Mouse (Mus musculus) spleen, adult 10 weeks (tissue): Measurements from ENCODE around the gene Cbln3. TPM values are rescaled to one million over a fixed set of nuclear protein-coding genes. Genes with fewer than 3 reads are reported as not detected.

ENCODE experiments used
- polyA plus RNA-seq: library from polyadenylated mRNA; stranded (reverse); fragments of 350-450 nt; fragmentation: Illumina TruSeq; extraction: RNeasy Lipid Tissue Mini Kit (QIAGEN cat#74804); gene quantifications from one replicate; pipeline ENCODE4 v1.2.3, GENCODE M21; 2015; ENCODE audit warnings: low replicate concordance; ENCODE audit not compliant: insufficient read depth

Cbln3 gene
- polyA plus RNA-seq = 0.12 TPM

DNA sequence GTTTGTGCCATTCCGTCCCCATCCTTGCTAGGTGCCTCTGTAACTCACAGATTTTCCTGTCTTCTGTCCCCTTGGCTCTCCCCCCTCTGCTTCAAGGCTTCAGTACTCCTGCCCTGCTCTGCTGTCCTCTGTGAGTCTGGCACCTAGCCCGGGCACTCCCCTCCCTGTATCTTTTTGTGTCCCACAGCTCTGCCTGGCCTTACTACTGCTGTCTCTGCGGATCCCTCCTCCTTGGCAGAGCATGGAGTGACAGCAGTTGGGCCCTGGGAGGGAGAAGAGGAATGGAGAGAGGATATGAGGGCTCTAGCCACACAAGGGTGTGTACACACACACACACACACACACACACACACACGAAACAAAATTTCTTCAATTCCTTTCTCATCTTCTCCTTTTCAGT lies at the start of gene Cbln3:
Gene Cbln3, minus strand, starts transcription at position 227 of the 400 bp plus-strand sequence.

DNA sequence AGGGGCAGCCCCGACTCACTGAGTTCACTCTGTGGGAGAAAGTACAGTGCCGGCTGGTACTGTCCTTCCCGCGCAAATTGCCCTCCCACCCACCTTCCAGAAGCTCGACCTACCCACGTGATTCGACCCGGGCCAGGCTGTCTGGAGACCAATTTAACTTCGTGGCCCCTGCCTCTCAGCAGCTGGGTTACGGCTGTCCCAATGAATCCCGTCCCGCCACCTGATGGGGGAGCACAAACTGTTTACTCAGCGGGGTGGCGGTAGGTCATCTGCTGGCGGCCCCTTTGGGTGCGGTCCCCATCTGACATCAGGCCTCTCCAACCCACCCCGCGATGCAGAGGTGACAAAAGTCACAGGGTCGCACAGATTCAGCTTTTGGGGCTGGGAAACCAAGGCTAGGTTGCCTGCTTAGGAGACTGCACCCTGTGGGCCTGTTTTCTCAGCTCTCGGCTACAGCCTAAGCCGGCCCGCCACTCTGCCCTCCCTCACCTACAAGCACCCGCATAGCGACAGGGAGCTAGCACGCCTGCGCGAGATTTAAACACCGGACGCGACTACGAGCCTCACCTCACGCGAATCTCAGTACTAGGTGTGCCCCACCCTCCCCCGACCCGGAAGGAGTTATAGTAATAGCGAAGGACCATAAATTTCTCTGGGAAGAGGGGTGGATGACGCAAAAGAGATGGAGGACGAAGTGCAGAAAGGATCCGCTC lies 15.7 kb upstream of the Cbln3 start, which contains the start of gene Sdr39u1:
Gene Sdr39u1, minus strand, starts transcription at position 593 of the 713 bp plus-strand sequence.

DNA sequence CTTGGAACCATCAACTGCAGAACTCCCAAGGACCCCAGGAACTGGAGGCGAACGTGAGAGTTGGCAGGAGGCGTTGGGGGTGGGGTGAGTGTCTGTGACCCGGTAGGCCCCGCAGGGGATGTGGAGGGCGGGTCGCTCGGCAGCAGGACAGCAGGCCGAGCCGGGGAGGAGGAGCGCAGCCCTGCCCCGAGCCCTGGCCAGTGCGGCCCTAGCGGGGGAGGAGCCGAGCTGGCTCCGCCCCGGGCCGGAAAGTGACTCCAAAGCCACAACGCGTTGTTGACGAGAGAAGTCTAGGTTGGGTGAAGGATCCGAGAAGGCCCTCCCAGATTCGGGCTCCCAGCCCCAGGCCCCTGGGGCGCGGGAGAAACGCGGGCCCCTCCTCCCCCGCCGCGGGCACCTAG lies 521 bp upstream of the Cbln3 start, which contains the start of gene Khnyn:
Gene Khnyn, plus strand, starts transcription at position 235 of the 401 bp plus-strand sequence.

DNA sequence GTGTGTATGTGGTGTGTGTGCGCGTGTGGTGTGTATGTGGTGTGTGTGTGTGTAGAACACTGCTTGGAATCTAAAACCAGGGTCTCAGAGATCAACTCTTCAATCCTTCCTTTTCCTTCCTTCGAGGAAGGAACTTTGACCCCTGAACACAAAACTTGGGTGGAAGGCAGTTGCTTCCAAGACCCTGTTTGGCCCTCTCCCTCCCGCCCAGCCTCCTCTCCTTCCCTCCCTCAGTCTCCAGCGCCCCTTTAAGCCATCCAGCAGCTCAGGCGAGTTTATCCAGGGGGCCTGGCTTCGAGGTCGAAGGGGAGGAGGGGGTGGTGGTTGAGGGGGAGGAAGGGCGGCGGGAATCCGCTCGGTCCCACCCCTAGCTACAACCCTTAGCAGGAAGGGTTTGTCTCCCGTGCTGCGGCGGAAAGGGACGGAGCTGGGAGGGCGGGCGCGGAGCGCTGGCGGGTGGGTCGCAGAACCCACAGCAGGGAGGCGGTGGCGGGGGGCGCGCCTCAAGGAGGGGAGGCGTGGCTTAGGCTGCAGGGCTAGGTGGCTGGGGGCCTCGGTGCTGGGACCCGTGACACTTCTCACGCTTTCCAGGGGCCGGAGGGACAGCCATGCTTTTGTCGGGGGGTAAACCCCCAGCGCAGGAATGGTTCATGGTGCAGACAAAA lies 30.4 kb downstream of the Cbln3 start, which contains the start of gene Nynrin:
Gene Nynrin, plus strand, starts transcription at position 390 of the 665 bp plus-strand sequence.

Other genes starting within 250 kb of the Cbln3 start
- 21.3 TPM for gene Ipo4, start 248.4 kb downstream of the Cbln3 start, polyA plus RNA-seq
- 1.5 TPM for gene Gm49378, start 246.5 kb downstream of the Cbln3 start, polyA plus RNA-seq
- gene Tm9sf1, start 240.6 kb downstream of the Cbln3 start, polyA plus RNA-seq = 57.7 TPM
- gene Tssk4, start 234.2 kb downstream of the Cbln3 start, polyA plus RNA-seq = 1.7 TPM
- gene Mdp1, start 223.9 kb downstream of the Cbln3 start, polyA plus RNA-seq = 71.8 TPM
- 54.9 TPM for gene Gmpr2, start 212.5 kb downstream of the Cbln3 start, polyA plus RNA-seq
- gene Nedd8, start 212.3 kb downstream of the Cbln3 start, polyA plus RNA-seq = 226 TPM
- gene Tinf2, start 202.6 kb downstream of the Cbln3 start, polyA plus RNA-seq = 54.5 TPM
- gene Tgm1, start 170.5 kb downstream of the Cbln3 start, polyA plus RNA-seq = 15.3 TPM
- 19.2 TPM for gene Rabggta, start 162.1 kb downstream of the Cbln3 start, polyA plus RNA-seq
- 90.3 TPM for gene Dhrs1, start 138.7 kb downstream of the Cbln3 start, polyA plus RNA-seq
- 22.0 TPM for gene Nop9, start 138.7 kb downstream of the Cbln3 start, polyA plus RNA-seq
- not detected for gene Cideb, start 125.9 kb downstream of the Cbln3 start, polyA plus RNA-seq
- 0.28 TPM for gene Ltb4r2, start 123.0 kb downstream of the Cbln3 start, polyA plus RNA-seq
- 1.8 TPM for gene Ltb4r1, start 118.4 kb downstream of the Cbln3 start, polyA plus RNA-seq
- gene Adcy4, start 100.3 kb downstream of the Cbln3 start, polyA plus RNA-seq = 3.7 TPM
- 53.5 TPM for gene Ripk3, start 95.5 kb downstream of the Cbln3 start, polyA plus RNA-seq
- gene Nfatc4, start 61.2 kb downstream of the Cbln3 start, polyA plus RNA-seq = 3.8 TPM
- 2.3 TPM for gene Nynrin, start 30.4 kb downstream of the Cbln3 start, polyA plus RNA-seq
- gene Khnyn, start 555 bp upstream of the Cbln3 start, polyA plus RNA-seq = 59.4 TPM
- gene Sdr39u1, start 15.9 kb upstream of the Cbln3 start, polyA plus RNA-seq = 28.8 TPM
- gene Cma1, start 60.3 kb upstream of the Cbln3 start, polyA plus RNA-seq = 4.4 TPM
- not detected for gene Cma2, start 66.6 kb upstream of the Cbln3 start, polyA plus RNA-seq
- not detected for gene Mcpt1, start 133.6 kb upstream of the Cbln3 start, polyA plus RNA-seq
- gene Mcpt9, start 146.1 kb upstream of the Cbln3 start, polyA plus RNA-seq = not detected
- gene Mcpt2, start 157.6 kb upstream of the Cbln3 start, polyA plus RNA-seq = 0.32 TPM
- 3.9 TPM for gene Mcpt4, start 177.9 kb upstream of the Cbln3 start, polyA plus RNA-seq
- gene Mcpt8, start 200.9 kb upstream of the Cbln3 start, polyA plus RNA-seq = 0.79 TPM
- 0.68 TPM for gene Ctsg, start 218.2 kb upstream of the Cbln3 start, polyA plus RNA-seq
- gene Gzme, start 236.2 kb upstream of the Cbln3 start, polyA plus RNA-seq = not detected
- not detected for gene Gzmd, start 248.2 kb upstream of the Cbln3 start, polyA plus RNA-seq